Mouse (Mus musculus) MEL (cell line): Measurements from ENCODE around the gene Shmt2.

Source experiments
- JUND ChIP-seq: IDR thresholded peaks from 2 replicates; pipeline ENCODE4 v1.6.1; 2011; ENCODE audit warnings: low read depth, mild to moderate bottlenecking, improper control_type of control experiment, low read length
- POLR2A ChIP-seq, 2 experiments: IDR thresholded peaks; 2 replicates each; pipeline ENCODE4 v1.6.1; 2011 to 2012; ENCODE audit warnings: low read length in 2 of 2, mild to moderate bottlenecking in 2 of 2, control low read depth in 1 of 2, improper control_type of control experiment in 1 of 2, low read depth in 1 of 2, moderate library complexity in 1 of 2; ENCODE audit not compliant: control insufficient read depth in 1 of 2, insufficient read depth in 1 of 2, poor library complexity in 1 of 2

GRCm38 (mm10) chr10:127522088-127522581, at the start of gene Shmt2:
- TF ChIP-seq POLR2A (IDR thresholded peaks at IDR 0.05; ENCODE audit: control insufficient read depth in 1 of 2, insufficient read depth in 1 of 2, low read depth in 1 of 2, low read length in 2 of 2, poor library complexity in 1 of 2) (peak; percentile 61 to 98), JUND (no peak)
